Mouse (Mus musculus) intestine, postnatal 0 days (tissue): ENCODE data around the gene Slc10a7. TPM values are rescaled to one million over a fixed set of nuclear protein-coding genes. Genes with fewer than 3 reads are reported as not detected.
A peak's percentile ranks its signal among the peaks of the same experiment; 100 is the strongest.

Experiments
- ATAC-seq: fragments of 200-750 bp; cut with Nextera tagmentation; 2 replicates; pipeline ENCODE4 v1.8.0; 2017; ENCODE audit warnings: mild to moderate bottlenecking, moderate TSS enrichment, moderate library complexity
- H3K27ac ChIP-seq: fragments of 300-500 bp; sonication (generic); 2 replicates; pipeline ENCODE4 v1.5.1; 2014; ENCODE audit warnings: mild to moderate bottlenecking, low read depth, low read length, moderate library complexity
- H3K27me3 ChIP-seq: fragments of 300-500 bp; sonication (generic); replicated peaks from 2 replicates; pipeline ENCODE4 v1.6.1; 2014; ENCODE audit warnings: low read length, mixed read lengths; ENCODE audit not compliant: control insufficient read depth, insufficient read depth
- H3K36me3 ChIP-seq: fragments of 300-500 bp; sonication (generic); 2 replicates; pipeline ENCODE4 v1.6.1; 2014; ENCODE audit warnings: mild to moderate bottlenecking, moderate library complexity; ENCODE audit not compliant: control insufficient read depth, insufficient read depth
- H3K4me1 ChIP-seq: fragments of 300-500 bp; sonication (generic); replicated peaks from 2 replicates; pipeline ENCODE4 v1.6.1; 2014; ENCODE audit warnings: antibody characterized with exemption, low read length, mixed read lengths; ENCODE audit not compliant: control insufficient read depth, insufficient read depth
- H3K4me2 ChIP-seq: fragments of 300-500 bp; sonication (generic); replicated peaks from 2 replicates; pipeline ENCODE4 v1.6.1; 2014; ENCODE audit warnings: low read depth, mild to moderate bottlenecking, moderate library complexity
- H3K4me3 ChIP-seq: fragments of 300-500 bp; sonication (generic); 2 replicates; pipeline ENCODE4 v1.5.1; 2014; ENCODE audit warnings: low read depth, low read length
- H3K9ac ChIP-seq: fragments of 300-500 bp; sonication (generic); 2 replicates; pipeline ENCODE4 v1.6.1; 2014; ENCODE audit warnings: mild to moderate bottlenecking, low read depth, low read length
- H3K9me3 ChIP-seq: fragments of 300-500 bp; sonication (generic); 2 replicates; pipeline ENCODE4 v1.6.1; 2016; ENCODE audit warnings: mixed run types; ENCODE audit not compliant: control insufficient read depth
- CTCF ChIP-seq: sonication (generic); IDR thresholded peaks from 2 replicates; pipeline ENCODE4 v1.5.1; 2016; ENCODE audit warnings: low read depth, mild to moderate bottlenecking, control low read depth, antibody characterized with exemption, moderate library complexity
- WGBS: fragments of 180-500 bp; shearing (Covaris S2); extraction: QIAGEN DNeasy Blood & Tissue Kit; methylation state at CpG from one replicate; pipeline ENCODE4 v1.1.7; 2014; 5-methylcytosine and 5-hydroxymethylcytosine counted together
- polyA plus RNA-seq: library from polyadenylated mRNA; unstranded; fragments of >200 nt; fragmentation: Nextera tagmentation; extraction: Ambion mirVana; gene quantifications from 2 replicates; pipeline ENCODE4 v1.2.1, GENCODE M21; 2015

Slc10a7 gene
- polyA plus RNA-seq, 1 experiment from 2014 or later, result 7.4 TPM

- Histone ChIP-seq H3K27me3 (no peaks in the 10 kb centered on the region), H3K36me3 (peaks cover 7% of the 10 kb centered on the region; the same call in 1 of the 2 replicates), H3K9ac (no peak overlapping the region), H3K9me3 (no peaks in the 10 kb centered on the region), H3K4me1 (no peaks in the 10 kb centered on the region), H3K4me3 (no peak overlapping the region), H3K27ac (no peak overlapping the region), H3K4me2 (no peak overlapping the region)
- WGBS, result 80% methylated on average over 2 of the region's 2 CpGs
- no peak for TF ChIP-seq CTCF
- ATAC-seq, result no peak
These were observed 6.4 kb upstream of the Slc10a7 start for GRCm38 (mm10) chr8:78502706-78503105.

- WGBS, result 2% methylated on average over 38 of the region's 38 CpGs
- Histone ChIP-seq H3K4me3 (peak overlapping the region; percentile 94), H3K27me3 (no peaks in the 10 kb centered on the region), H3K36me3 (peaks cover 7% of the 10 kb centered on the region; the same call in 1 of the 2 replicates), H3K9me3 (no peaks in the 10 kb centered on the region), H3K4me1 (no peaks in the 10 kb centered on the region), H3K9ac (peak overlapping the region; percentile 94), H3K27ac (peak overlapping the region; percentile 96), H3K4me2 (peak overlapping the region; percentile 100)
- peak; percentile 37 for ATAC-seq
- no peak for TF ChIP-seq CTCF
These were observed 997 bp upstream of the Slc10a7 start for GRCm38 (mm10) chr8:78507979-78508718.

GRCm38 (mm10) chr8:78508719-78509272 is 350 bp upstream of the Slc10a7 start, which contains the start of gene Rbmxl1:
Gene Rbmxl1 (minus strand): TSS chr8:78508898.
- Histone ChIP-seq H3K27me3 (no peaks in the 10 kb centered on the region), H3K36me3 (peaks cover 7% of the 10 kb centered on the region; the same call in 1 of the 2 replicates), H3K9me3 (no peaks in the 10 kb centered on the region), H3K4me1 (no peaks in the 10 kb centered on the region), H3K4me2 (peak within 1 kb of the TSS; percentile 100), H3K27ac (peak within 1 kb of the TSS; percentile 96), H3K9ac (peak within 1 kb of the TSS; percentile 94), H3K4me3 (peak within 1 kb of the TSS; percentile 94)
- TF ChIP-seq CTCF, result no peak
- WGBS, result under 1% methylated on average over 70 of the region's 70 CpGs
- ATAC-seq, result peak; percentile 88

GRCm38 (mm10) chr8:78510094-78510493 is 948 bp downstream of the Slc10a7 start:
- Histone ChIP-seq H3K27ac (peak overlapping the region; percentile 96), H3K4me2 (peak overlapping the region; percentile 100), H3K9me3 (no peaks in the 10 kb centered on the region), H3K27me3 (no peaks in the 10 kb centered on the region), H3K36me3 (no peaks in the 10 kb centered on the region; the same call in 1 of the 2 replicates), H3K4me1 (no peaks in the 10 kb centered on the region), H3K4me3 (peak overlapping the region; percentile 94), H3K9ac (peak overlapping the region; percentile 94)
- no peak for TF ChIP-seq CTCF
- under 1% methylated on average over 11 of the region's 11 CpGs for WGBS
- peak; percentile 45 for ATAC-seq

GRCm38 (mm10) chr8:78510926-78511325 is 1.8 kb downstream of the Slc10a7 start:
- Histone ChIP-seq H3K27me3 (no peaks in the 10 kb centered on the region), H3K4me1 (no peaks in the 10 kb centered on the region), H3K36me3 (peaks cover 8% of the 10 kb centered on the region), H3K9me3 (no peaks in the 10 kb centered on the region), H3K27ac (no peak overlapping the region), H3K4me3 (no peak overlapping the region), H3K4me2 (no peak overlapping the region), H3K9ac (no peak overlapping the region)
- no peak for TF ChIP-seq CTCF
- ATAC-seq, result no peak
- 69% methylated on average over 3 of the region's 3 CpGs for WGBS

GRCm38 (mm10) chr8:78513106-78513505 is 4.0 kb downstream of the Slc10a7 start:
- Histone ChIP-seq H3K27ac (no peak overlapping the region), H3K36me3 (peaks cover 21% of the 10 kb centered on the region), H3K4me2 (no peak overlapping the region), H3K9ac (no peak overlapping the region), H3K27me3 (no peaks in the 10 kb centered on the region), H3K9me3 (no peaks in the 10 kb centered on the region), H3K4me1 (no peaks in the 10 kb centered on the region), H3K4me3 (no peak overlapping the region)
- no peak for ATAC-seq
- 85% methylated on average over 4 of the region's 4 CpGs for WGBS
- no peak for TF ChIP-seq CTCF
